In the genomic region with DNA sequence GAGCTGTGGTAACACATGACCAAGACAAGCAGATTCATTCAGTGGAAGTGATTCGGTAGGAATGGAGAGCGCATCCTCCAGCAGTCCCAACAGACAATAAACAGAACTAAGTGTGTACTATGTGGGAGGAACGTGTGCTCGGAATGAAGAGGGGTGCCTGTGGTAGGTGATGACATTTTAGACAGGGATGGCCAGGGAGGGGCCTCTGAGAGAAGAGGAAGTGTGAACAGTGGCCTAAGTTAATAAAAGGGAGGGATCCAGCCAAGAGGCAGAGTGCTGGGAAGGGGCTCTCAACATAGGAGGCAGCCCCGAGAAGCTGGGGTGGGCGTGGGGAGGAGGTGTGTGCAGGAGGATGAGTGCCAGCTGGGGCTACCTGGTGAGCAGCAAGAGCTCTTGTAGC, we compare ENCODE assay signal across 24 mouse cellular contexts. TPM values are rescaled to one million over a fixed set of nuclear protein-coding genes. Genes with fewer than 3 reads are reported as not detected.
DNase-seq lines count a peak whose midpoint lies in the region; ATAC-seq and TF ChIP-seq lines count a peak whose summit lies in the region.
"Had no signal": no experiment of that assay in that cellular context is flagged by ENCODE, and none has a peak within 500 bp of the region (broad histone marks: within the 10 kb centered on the region; RNA-seq: fewer than 3 reads in every experiment).

No protein-coding gene starts in this region.

- H3K4me2 ChIP-seq in lung, postnatal 0 days (replicated peaks; ENCODE audit: low read depth, low read length) = no peak overlapping the region
- H3K4me2 ChIP-seq: embryonic facial prominence, embryonic 13.5 days; embryonic facial prominence, embryonic 15.5 days; forebrain, embryonic 12.5 days had no signal

- no peak; the same call in 1 of the 2 replicates for ATAC-seq in monocyte, adult 5-6 weeks (replicated peaks; ENCODE audit: insufficient number of reproducible peaks, low FRiP score, low TSS enrichment, poor library complexity, severe bottlenecking)
- peak; percentile 74 for ATAC-seq in megakaryocyte, adult 5-6 weeks (ENCODE audit: poor library complexity, severe bottlenecking)
- no peak for ATAC-seq in lung, postnatal 0 days
- ATAC-seq: forebrain, embryonic 14.5 days; forebrain, embryonic 16.5 days had no signal

- H3K4me1 ChIP-seq in lung, postnatal 0 days (ENCODE audit: insufficient read depth, low read depth, low read length) = peaks cover 3% of the 10 kb centered on the region; the same call in 1 of the 2 replicates
- H3K4me1 ChIP-seq: forebrain, embryonic 10.5 days; forebrain, embryonic 12.5 days had no signal

- TF ChIP-seq EP300 in lung, postnatal 0 days (IDR thresholded peaks at IDR 0.05) = no peak

- no peak overlapping the region for H3K4me3 ChIP-seq in lung, postnatal 0 days (ENCODE audit: low read depth, low read length)
- H3K4me3 ChIP-seq: embryonic facial prominence, embryonic 13.5 days; embryonic facial prominence, embryonic 15.5 days; erythroblast, embryonic 14.5 days; forebrain, embryonic 10.5 days; forebrain, embryonic 12.5 days had no signal

- no peaks in the 10 kb centered on the region for H3K36me3 ChIP-seq in lung, postnatal 0 days (ENCODE audit: insufficient read depth, low read length)
- H3K36me3 ChIP-seq: embryonic facial prominence, embryonic 13.5 days; embryonic facial prominence, embryonic 15.5 days; forebrain, embryonic 10.5 days; forebrain, embryonic 12.5 days had no signal

- no peaks in the 10 kb centered on the region for H3K27me3 ChIP-seq in lung, postnatal 0 days (replicated peaks; ENCODE audit: insufficient read depth, low read length)
- H3K27me3 ChIP-seq: embryonic facial prominence, embryonic 13.5 days; embryonic facial prominence, embryonic 15.5 days; forebrain, embryonic 12.5 days had no signal

- TF ChIP-seq CTCF in lung, postnatal 0 days (IDR thresholded peaks at IDR 0.05) = no peak

- WGBS in lung, postnatal 0 days = 47% methylated on average over 6 of the region's 6 CpGs

- H3K9ac ChIP-seq in lung, postnatal 0 days (replicated peaks; ENCODE audit: low read depth) = no peak overlapping the region
- H3K9ac ChIP-seq: embryonic facial prominence, embryonic 13.5 days; embryonic facial prominence, embryonic 15.5 days; forebrain, embryonic 12.5 days had no signal

- DNase-seq in monocyte, adult 2 months (ENCODE audit: low read depth in 1 of 2, low spot score in 2 of 2) = peak; percentile 12 to 23
- DNase-seq in lung, postnatal 0 days (ENCODE audit: low spot score) = no peak
- no peak for DNase-seq in gastrocnemius, adult 18-20 months (ENCODE audit: low spot score)
- DNase-seq: adrenal gland, adult 2 months; adrenal gland, postnatal 10 days; adrenal gland, postnatal 25 days; cerebellum, adult 11 months; cerebellum, adult 2 months; cerebellum, adult 9-10 months; cerebellum, postnatal 10 days; cerebellum, postnatal 36 days; embryo, embryonic 11 days had no signal

- no peak overlapping the region for H3K27ac ChIP-seq in lung, postnatal 0 days (ENCODE audit: low read length)
- H3K27ac ChIP-seq: embryonic facial prominence, embryonic 13.5 days; embryonic facial prominence, embryonic 15.5 days; forebrain, embryonic 10.5 days; forebrain, embryonic 12.5 days had no signal

- H3K9me3 ChIP-seq in lung, postnatal 0 days (ENCODE audit: low read length) = no peaks in the 10 kb centered on the region
- H3K9me3 ChIP-seq: embryonic facial prominence, embryonic 13.5 days; embryonic facial prominence, embryonic 15.5 days; forebrain, embryonic 10.5 days; forebrain, embryonic 12.5 days had no signal

RNA-seq across cellular contexts. Expression of a gene that starts 10.9 kb away (rescaled TPM):
- 0.53 to 0.58 TPM in 2 of 3 replicates, not detected in the other for total RNA-seq in monocyte, adult 5-6 weeks (2017)
- total RNA-seq in megakaryocyte, adult 5-6 weeks (2015) = not detected in 2 replicates
- total RNA-seq in megakaryocyte, adult 5-6 weeks (2017) = not detected in 2 replicates
- polyA plus RNA-seq in lung, postnatal 0 days (2015; fragmentation: Nextera tagmentation; extraction: Ambion mirVana) = 1.8 and 2.0 TPM in 2 replicates
- total RNA-seq in gastrocnemius, adult 18-20 months (2021) = under 1 TPM in 1 of 2 experiments, not detected in 1; 0.17 TPM
- total RNA-seq: common myeloid progenitor, adult 5-6 weeks; MEL had no signal
- polyA plus RNA-seq: erythroblast, embryonic 14.5 days had no signal

RNA-seq across cellular contexts. Expression of a gene that starts 29.8 kb away (rescaled TPM):
- 32.4 to 39.0 TPM (median 35.7 TPM) in 3 replicates for total RNA-seq in monocyte, adult 5-6 weeks (2017)
- total RNA-seq in megakaryocyte, adult 5-6 weeks (2015) = 64.0 and 80.3 TPM in 2 replicates
- 9.5 and 13.5 TPM in 2 replicates for total RNA-seq in megakaryocyte, adult 5-6 weeks (2017)
- 164 and 206 TPM in 2 replicates for polyA plus RNA-seq in lung, postnatal 0 days (2015; fragmentation: Nextera tagmentation; extraction: Ambion mirVana)
- 10 to 100 TPM; 82.9 to 95.7 TPM for total RNA-seq in gastrocnemius, adult 18-20 months (2021)

RNA-seq across cellular contexts. Expression of a gene that starts 36.0 kb away (rescaled TPM):
- total RNA-seq in monocyte, adult 5-6 weeks (2017) = not detected in 3 replicates
- total RNA-seq in megakaryocyte, adult 5-6 weeks (2015) = not detected in 2 replicates
- not detected in 2 replicates for total RNA-seq in megakaryocyte, adult 5-6 weeks (2017)
- polyA plus RNA-seq in lung, postnatal 0 days (2015; fragmentation: Nextera tagmentation; extraction: Ambion mirVana) = 0.73 and 1.0 TPM in 2 replicates
- total RNA-seq in gastrocnemius, adult 18-20 months (2021) = 100 to 1,000 TPM; 125 to 145 TPM
- total RNA-seq: adrenal gland, adult 2 months; adrenal gland, postnatal 25 days; common myeloid progenitor, adult 5-6 weeks; MEL had no signal
- polyA plus RNA-seq: embryonic facial prominence, embryonic 11.5 days; erythroblast, embryonic 14.5 days; forebrain, embryonic 10.5 days; forebrain, embryonic 12.5 days; forebrain, embryonic 14.5 days; forebrain, embryonic 16.5 days had no signal

RNA-seq across cellular contexts. Expression of a gene that starts 50.9 kb away (rescaled TPM):
- not detected in 3 replicates for total RNA-seq in monocyte, adult 5-6 weeks (2017)
- total RNA-seq in megakaryocyte, adult 5-6 weeks (2015) = not detected in 2 replicates
- not detected in 2 replicates for total RNA-seq in megakaryocyte, adult 5-6 weeks (2017)
- 0.05 TPM in 1 of 2 replicates, not detected in the other for polyA plus RNA-seq in lung, postnatal 0 days (2015; fragmentation: Nextera tagmentation; extraction: Ambion mirVana)
- 100 to 1,000 TPM; 121 to 228 TPM for total RNA-seq in gastrocnemius, adult 18-20 months (2021)
- total RNA-seq: adrenal gland, adult 2 months; MEL had no signal
- polyA plus RNA-seq: adrenal gland, adult 2 months; erythroblast, embryonic 14.5 days had no signal

Comparison
In these comparisons a context has a peak if more than half of its experiments do, and no peak if none do; other contexts are left out.
1. DNase-seq: peak in monocyte, adult 2 months (2 of 2); none in lung, postnatal 0 days (single experiment) and gastrocnemius, adult 18-20 months (single experiment).
2. RNA of a gene that starts 36.0 kb away (total RNA-seq): 125 to 145 TPM in gastrocnemius, adult 18-20 months; not detected in monocyte, adult 5-6 weeks and not detected in megakaryocyte, adult 5-6 weeks; every median in the first group is over 100 times any median in the second.